Mouse (Mus musculus): ENCODE results near the gene Zfp541. TPM values are rescaled to one million over a fixed set of nuclear protein-coding genes. Genes with fewer than 3 reads are reported as not detected.

The Zfp541 gene
- total RNA-seq, 2 experiments from 2014 or later: 0.66 to 0.70 TPM

GRCm38 (mm10) chr7:16120262-16120600 is 58.6 kb downstream of the Zfp541 start:
- no peak for DNase-seq (ENCODE audit: low spot score in 2 of 2)

- no peak for DNase-seq (ENCODE audit: low spot score in 2 of 2)
Observed at GRCm38 (mm10) chr7:16125829-16126228, 64.2 kb downstream of the Zfp541 start.

GRCm38 (mm10) chr7:16128344-16128743 is 66.7 kb downstream of the Zfp541 start:
- no peak for DNase-seq (ENCODE audit: low spot score in 2 of 2)

- no peak for DNase-seq (ENCODE audit: low spot score in 2 of 2)
Observed at GRCm38 (mm10) chr7:16128899-16129298, 67.3 kb downstream of the Zfp541 start.

GRCm38 (mm10) chr7:16129421-16129845 is 67.8 kb downstream of the Zfp541 start, which contains the start of gene Slc8a2:
TSS of gene Slc8a2 (plus strand) at chr7:16129826.
- peak; percentile 87 to 89 for DNase-seq (ENCODE audit: low spot score in 2 of 2)

- peak; percentile 44 to 54 for DNase-seq (ENCODE audit: low spot score in 2 of 2)
Observed at GRCm38 (mm10) chr7:16129846-16130691, 68.5 kb downstream of the Zfp541 start.

GRCm38 (mm10) chr7:16130956-16131634 is 69.5 kb downstream of the Zfp541 start:
- DNase-seq (ENCODE audit: low spot score in 2 of 2): peak; percentile 48 to 63

GRCm38 (mm10) chr7:16132161-16132581 is 70.6 kb downstream of the Zfp541 start:
- DNase-seq (ENCODE audit: low spot score in 2 of 2): no peak

GRCm38 (mm10) chr7:16132926-16133325 is 71.3 kb downstream of the Zfp541 start:
- DNase-seq (ENCODE audit: low spot score in 2 of 2): no peak

- DNase-seq (ENCODE audit: low spot score in 2 of 2): no peak
Observed at GRCm38 (mm10) chr7:16133691-16134090, 72.1 kb downstream of the Zfp541 start.

- no peak for DNase-seq (ENCODE audit: low spot score in 2 of 2)
Observed at GRCm38 (mm10) chr7:16134951-16135392, 73.4 kb downstream of the Zfp541 start.

Other genes with a start within 250 kb of the Zfp541 start
- not detected for gene Obox6, start 222.1 kb upstream of the Zfp541 start, total RNA-seq (2021)
- not detected for gene Crx, start 181.8 kb upstream of the Zfp541 start, total RNA-seq (2021)
- under 1 TPM in 1 of 2 experiments, not detected in 1; 0.19 TPM for gene Crxos, start 179.2 kb upstream of the Zfp541 start, total RNA-seq (2021)
- 1,000 to 10,000 TPM; 1,080 TPM for gene Selenow, start 139.4 kb upstream of the Zfp541 start, total RNA-seq (2021)
- 100 to 1,000 TPM; 116 to 129 TPM for gene Nop53, start 115.7 kb upstream of the Zfp541 start, total RNA-seq (2021)
- gene Ehd2, start 94.2 kb upstream of the Zfp541 start, total RNA-seq (2021): 1 to 10 TPM; 4.5 to 6.1 TPM
- 10 to 100 TPM; 11.8 to 13.9 TPM for gene Bicra, start 13.9 kb upstream of the Zfp541 start, total RNA-seq (2021)
- 100 to 1,000 TPM; 277 to 292 TPM for gene Napa, start 36.6 kb downstream of the Zfp541 start, total RNA-seq (2021)
- 10 to 100 TPM; 34.9 to 35.1 TPM for gene Kptn, start 58.1 kb downstream of the Zfp541 start, total RNA-seq (2021)
- gene Slc8a2, start 68.0 kb downstream of the Zfp541 start, total RNA-seq (2021): 100 to 1,000 TPM; 214 to 216 TPM
- 10 to 100 TPM; 39.8 to 41.7 TPM for gene Meis3, start 113.3 kb downstream of the Zfp541 start, total RNA-seq (2021)
- 10 to 100 TPM; 11.3 to 13.4 TPM for gene Dhx34, start 160.2 kb downstream of the Zfp541 start, total RNA-seq (2021)
- gene C5ar2, start 182.3 kb downstream of the Zfp541 start, total RNA-seq (2021): under 1 TPM; 0.58 to 0.73 TPM
- gene C5ar1, start 197.7 kb downstream of the Zfp541 start, total RNA-seq (2021): 1 to 10 TPM; 1.2 to 2.4 TPM
- 10 to 100 TPM; 38.0 to 39.7 TPM for gene Inafm1, start 211.8 kb downstream of the Zfp541 start, total RNA-seq (2021)
- 100 to 1,000 TPM in 1 of 2 experiments, 10 to 100 TPM in 1; 81.0 to 102 TPM for gene Ccdc9, start 225.0 kb downstream of the Zfp541 start, total RNA-seq (2021)
- 10 to 100 TPM in 1 of 2 experiments, 1 to 10 TPM in 1; 7.5 to 11.8 TPM for gene Bbc3, start 246.6 kb downstream of the Zfp541 start, total RNA-seq (2021)

All from left cerebral cortex, adult 18-20 months (tissue).